Mouse (Mus musculus) cerebellum, adult 11 months (tissue): ENCODE results near the gene P3h1.

Source experiments
- DNase-seq: peaks from one replicate; pipeline ENCODE4 v3.0.0; 2022

Gene P3h1

DNA sequence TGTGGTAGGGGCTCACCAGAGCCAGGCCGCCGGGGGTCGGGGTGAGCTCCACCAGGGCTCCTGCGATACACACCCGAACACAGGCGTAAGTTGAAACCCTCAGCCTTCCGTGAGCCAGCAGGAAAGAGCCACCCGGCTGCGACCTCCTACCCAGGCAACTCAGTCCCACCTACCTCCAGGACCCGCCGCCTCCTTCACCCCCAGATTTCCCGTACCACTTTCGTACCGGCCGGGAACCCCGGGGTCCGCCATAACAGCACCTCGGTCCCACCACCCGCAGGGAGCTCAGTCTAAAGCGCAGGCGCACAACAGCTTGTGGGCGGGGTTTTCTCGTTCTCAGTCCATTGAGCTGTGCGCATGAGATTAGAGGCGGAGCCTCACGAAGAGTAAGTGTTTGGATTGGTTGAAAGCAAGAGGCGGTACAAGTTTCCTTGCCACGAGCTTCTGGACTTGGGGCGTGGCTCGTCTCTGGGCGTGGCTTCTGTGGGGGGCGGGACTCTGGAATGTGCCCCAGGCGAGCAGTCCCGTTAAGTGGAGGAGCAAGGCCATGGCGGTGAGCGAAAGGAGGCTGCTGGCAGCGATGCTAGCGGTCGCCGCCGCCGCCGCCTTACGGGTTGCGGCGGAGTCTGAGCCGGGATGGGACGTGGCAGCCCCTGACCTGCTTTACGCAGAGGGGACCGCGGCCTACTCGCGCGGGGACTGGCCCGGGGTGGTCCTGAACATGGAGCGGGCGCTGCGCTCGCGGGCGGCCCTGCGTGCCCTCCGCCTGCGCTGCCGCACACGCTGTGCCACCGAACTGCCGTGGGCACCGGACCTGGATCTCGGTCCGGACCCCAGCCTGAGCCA lies at the start of gene P3h1, which contains the start of gene AU022252:
TSS of gene P3h1 (plus strand) at position 506 of the 846 bp plus-strand sequence.
TSS of gene AU022252 (minus strand) at position 303 of the 846 bp plus-strand sequence.
- DNase-seq: peak; percentile 99

GRCm38 (mm10) chr4:119183525-119183924 lies 49.2 kb upstream of the P3h1 start:
- no peak for DNase-seq

DNA sequence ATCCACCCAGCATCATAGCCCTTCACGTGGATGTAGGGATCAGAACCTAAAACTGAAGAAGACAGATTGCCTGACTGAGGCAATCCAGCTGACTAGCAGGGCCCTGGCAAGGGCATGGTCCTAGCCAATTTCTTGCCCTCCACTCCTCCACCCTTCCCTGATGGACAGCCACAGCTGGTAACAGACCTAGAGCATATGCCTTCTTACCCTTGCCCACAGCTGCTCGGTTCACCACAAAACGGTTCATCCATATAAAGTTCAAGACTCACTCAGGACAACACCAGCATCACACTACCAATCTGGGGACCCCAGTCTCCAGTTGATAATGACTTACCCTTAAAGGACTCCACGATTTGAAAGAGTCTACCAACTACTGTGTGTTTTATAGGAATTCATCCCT lies 46.9 kb upstream of the P3h1 start:
- no peak for DNase-seq

- DNase-seq: no peak
Observed at GRCm38 (mm10) chr4:119188060-119188785, 44.5 kb upstream of the P3h1 start.

GRCm38 (mm10) chr4:119189392-119189791 lies 43.3 kb upstream of the P3h1 start:
- DNase-seq: no peak

- DNase-seq: no peak
Observed at GRCm38 (mm10) chr4:119189864-119190263, 42.9 kb upstream of the P3h1 start, which contains the start of gene Ermap. Gene Ermap (minus strand): TSS chr4:119190011.

DNA sequence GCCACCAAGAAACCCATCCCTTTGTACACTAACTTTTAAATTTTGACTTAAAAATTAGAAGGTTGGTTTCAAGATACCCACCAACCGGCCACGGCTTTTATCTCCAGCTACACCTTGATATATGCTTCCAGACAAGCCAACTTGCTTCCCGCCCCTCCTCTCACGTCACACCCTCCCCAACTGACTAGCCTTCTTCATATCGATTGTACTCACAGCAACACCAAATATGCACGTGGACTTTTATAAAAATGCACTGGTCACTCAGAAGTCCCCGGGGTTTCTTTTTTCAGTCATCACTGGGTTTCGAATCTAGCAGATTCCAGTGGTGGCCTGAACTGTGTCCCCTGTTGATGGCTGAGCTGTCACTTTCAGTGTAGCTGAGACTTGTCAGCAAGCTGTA lies 42.1 kb upstream of the P3h1 start:
- no peak for DNase-seq

GRCm38 (mm10) chr4:119191273-119191672 lies 41.4 kb upstream of the P3h1 start:
- DNase-seq: no peak

DNA sequence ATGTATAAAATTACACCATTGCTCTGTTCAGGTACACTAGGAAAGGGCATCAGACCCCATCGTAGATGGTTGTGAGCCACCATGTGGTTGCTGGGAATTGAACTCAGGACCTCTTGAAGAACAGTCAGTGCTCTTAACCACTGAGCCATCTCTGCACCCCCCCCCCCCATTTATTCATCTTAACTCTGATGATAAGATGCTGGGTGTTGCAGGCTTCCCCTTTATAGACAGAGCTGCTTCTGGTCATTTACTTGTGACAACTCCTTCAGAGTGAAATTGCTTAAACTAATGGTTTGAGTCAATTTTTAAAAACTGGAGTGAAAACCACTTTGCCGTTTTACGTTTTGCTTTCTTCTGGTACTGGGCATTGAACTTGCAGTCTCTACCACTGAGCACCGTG lies 40.0 kb upstream of the P3h1 start:
- DNase-seq: no peak

- peak; percentile 77 for DNase-seq
Observed at GRCm38 (mm10) chr4:119194909-119195581, 37.7 kb upstream of the P3h1 start, which contains the start of gene Svbp. Gene Svbp (plus strand): TSS chr4:119195306.

DNA sequence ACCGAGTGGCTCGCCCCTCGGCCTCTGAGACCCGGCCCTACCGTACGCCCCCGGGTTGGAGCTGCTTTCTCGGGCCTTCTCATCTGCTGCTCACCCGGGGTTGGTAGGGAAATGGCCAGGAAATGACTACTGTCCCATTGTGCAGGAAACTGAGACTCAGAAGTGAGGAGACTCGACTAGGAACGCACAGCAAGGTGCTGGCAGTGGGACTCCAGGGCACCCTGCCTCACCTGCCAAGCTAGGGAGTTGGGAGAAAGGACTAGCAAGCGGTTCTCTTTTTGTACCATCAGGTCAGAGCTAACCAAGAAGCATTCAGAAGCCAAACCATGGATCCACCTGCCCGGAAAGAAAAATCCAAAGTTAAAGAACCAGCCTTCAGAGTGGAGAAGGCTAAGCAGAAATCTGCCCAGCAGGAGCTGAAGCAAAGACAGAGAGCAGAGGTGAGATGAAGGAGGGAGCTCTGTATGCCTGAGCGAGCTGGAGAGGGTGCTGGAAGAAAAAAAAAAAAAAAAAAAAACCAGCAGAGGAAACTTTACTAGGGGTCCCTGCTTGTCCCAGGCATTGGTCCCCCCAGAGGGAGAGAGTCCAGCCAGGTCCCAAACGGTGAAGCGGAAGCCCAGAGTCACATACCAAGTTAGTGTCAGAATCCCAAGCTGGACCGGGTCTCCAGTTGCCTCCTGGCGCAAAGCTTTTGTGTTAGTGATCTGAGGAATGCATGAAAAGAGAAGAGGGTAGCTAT lies 37.0 kb upstream of the P3h1 start:
- no peak for DNase-seq

- no peak for DNase-seq
Observed at GRCm38 (mm10) chr4:119198105-119198504, 34.6 kb upstream of the P3h1 start.

DNA sequence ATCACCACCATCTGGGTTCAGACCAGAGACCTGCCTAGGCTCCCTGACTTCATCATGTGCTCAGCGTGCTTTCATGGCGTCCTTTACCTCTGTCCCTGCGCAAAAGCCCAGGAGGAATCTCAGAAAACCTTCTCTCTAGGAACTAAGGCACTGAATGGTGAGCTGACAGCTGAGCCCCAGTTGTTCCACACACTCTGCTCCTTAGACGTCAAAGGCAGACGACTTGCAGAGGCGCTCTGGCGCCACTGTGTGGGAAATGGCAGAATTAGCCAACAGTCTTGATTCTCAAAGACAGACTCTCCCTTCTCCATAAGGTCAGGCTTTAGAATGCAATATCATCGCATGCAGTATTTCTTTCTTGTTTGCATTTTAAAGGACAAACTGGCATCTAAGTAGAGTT lies 28.0 kb upstream of the P3h1 start:
- DNase-seq: no peak

- no peak for DNase-seq
Observed at GRCm38 (mm10) chr4:119216667-119217066, 16.0 kb upstream of the P3h1 start.

GRCm38 (mm10) chr4:119218169-119218568 lies 14.5 kb upstream of the P3h1 start, which contains the start of gene Tmem269:
Gene Tmem269 (minus strand): TSS chr4:119218217.
- DNase-seq: no peak

DNA sequence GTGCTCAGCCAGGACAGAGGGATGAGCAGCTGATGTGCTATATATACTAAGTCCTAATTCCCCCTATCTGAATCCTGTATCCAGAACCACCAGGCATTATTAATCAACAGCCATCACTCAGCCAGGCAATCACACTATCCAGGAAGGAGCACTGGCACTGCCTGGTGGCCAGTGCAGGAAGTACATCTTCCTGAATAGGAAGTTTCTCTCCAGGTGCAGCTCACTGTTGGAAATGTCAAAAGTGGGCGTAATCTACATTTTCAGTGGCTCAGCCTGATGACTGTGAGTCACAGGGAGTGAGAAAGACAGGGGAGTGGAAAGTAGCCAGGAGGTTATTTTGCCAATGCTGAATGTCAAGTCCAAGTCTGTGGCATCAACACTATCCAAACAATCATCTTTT lies 9.0 kb upstream of the P3h1 start:
- DNase-seq: no peak

GRCm38 (mm10) chr4:119224534-119224933 lies 8.2 kb upstream of the P3h1 start:
- DNase-seq: no peak

GRCm38 (mm10) chr4:119225719-119226118 lies 7.0 kb upstream of the P3h1 start:
- no peak for DNase-seq

DNA sequence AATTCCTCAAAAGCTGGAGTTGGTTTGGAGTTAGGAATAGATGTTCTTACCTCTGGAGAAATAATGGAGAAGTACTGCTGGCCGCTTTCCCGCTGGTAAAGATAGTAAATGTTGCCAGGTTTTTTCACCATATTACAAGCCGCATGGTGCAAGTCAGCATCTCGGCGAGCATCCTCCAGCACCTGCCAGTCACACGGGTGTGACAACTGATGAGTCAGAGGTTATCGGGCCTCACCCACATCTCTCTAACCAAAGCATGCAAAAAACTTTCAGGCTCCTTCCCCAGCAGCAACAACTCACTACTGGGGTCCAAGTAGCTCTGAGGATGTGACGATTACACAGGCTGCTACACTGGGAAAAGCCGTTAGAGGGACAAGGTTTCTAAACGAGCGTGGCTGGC lies 6.0 kb upstream of the P3h1 start:
- no peak for DNase-seq

DNA sequence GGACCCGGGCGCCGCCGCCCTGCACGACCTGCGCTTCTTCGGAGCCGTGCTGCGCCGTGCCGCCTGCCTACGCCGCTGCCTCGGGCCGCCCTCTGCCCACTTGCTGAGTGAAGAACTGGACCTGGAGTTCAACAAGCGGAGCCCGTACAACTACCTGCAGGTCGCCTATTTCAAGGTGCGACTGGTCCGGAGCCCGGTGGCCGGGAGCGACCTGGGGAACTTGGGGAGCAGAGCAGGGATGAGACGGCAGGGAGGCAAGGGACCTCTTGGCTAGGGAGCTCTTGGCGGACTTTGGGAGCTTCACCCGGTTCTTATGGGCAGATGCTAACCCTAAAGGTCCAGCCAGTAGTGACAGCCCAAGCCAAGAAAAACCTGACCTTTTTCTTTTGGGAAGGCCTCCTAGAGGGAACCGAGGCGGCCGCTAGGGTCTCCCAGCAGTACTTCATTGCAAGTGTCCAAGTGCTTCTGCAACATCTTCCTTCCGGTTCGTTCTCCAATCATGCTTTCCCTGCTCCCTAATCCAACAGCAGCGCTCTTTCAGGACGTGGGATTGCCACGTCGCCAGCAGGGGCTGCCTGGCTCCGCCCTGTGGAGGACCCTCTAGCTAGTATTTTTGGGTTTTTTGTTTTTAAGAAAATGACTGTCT lies 664 bp downstream of the P3h1 start:
- no peak for DNase-seq

GRCm38 (mm10) chr4:119234348-119234747 lies 1.6 kb downstream of the P3h1 start:
- no peak for DNase-seq

DNA sequence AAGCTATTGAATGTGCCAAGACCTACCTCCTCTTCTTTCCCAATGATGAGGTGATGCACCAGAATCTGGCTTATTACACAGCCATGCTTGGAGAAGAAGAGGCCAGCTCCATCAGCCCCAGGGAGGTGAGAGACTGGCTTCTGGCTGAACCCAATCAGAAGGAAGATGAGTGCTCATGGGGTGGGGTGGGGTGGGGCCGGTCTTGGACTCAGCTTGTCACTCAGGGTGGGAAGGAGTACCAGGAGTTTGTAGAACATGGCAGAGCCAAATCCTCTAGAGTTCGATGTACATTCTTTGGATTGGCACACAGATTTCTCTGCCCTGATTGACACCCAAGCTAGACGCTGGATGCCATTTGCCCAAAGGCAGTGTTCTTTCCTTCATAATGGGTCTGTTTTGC lies 5.9 kb downstream of the P3h1 start:
- no peak for DNase-seq
